Mouse (Mus musculus): ENCODE data around the gene Rnf181. TPM values are rescaled to one million over a fixed set of nuclear protein-coding genes. Genes with fewer than 3 reads are reported as not detected.
A peak's percentile ranks its signal among the peaks of the same experiment; 100 is the strongest.

Gene Rnf181
- polyA plus RNA-seq, 1 experiment: 95.8 TPM

- Histone ChIP-seq H3K27ac (ENCODE audit: insufficient read depth, low read length) (0 out of 2 replicates have a peak overlapping the region, but pooled peaks have one; percentile 37), H3K4me3 (replicated peaks; ENCODE audit: insufficient read depth, low read depth, low read length) (peak overlapping the region; percentile 84), H3K4me1 (ENCODE audit: control insufficient read depth, insufficient read depth, low read length) (peaks cover 13% of the 10 kb centered on the region), H3K27me3 (ENCODE audit: control insufficient read depth, insufficient read depth, low read length) (no peaks in the 10 kb centered on the region)
- 1% methylated on average over 42 of the region's 42 CpGs for WGBS
- TF ChIP-seq CTCF (IDR thresholded peaks at IDR 0.05; ENCODE audit: borderline replicate concordance, insufficient read depth, low read depth, low read length): no peak
- no peak for TF ChIP-seq POLR2A (IDR thresholded peaks at IDR 0.05; ENCODE audit: borderline replicate concordance, insufficient read depth, low read length)
- DNase-seq: no peak
Observed at GRCm38 (mm10) chr6:72344396-72345073, 22.2 kb downstream of the Rnf181 start.

- DNase-seq: no peak
- Histone ChIP-seq H3K27me3 (ENCODE audit: control insufficient read depth, insufficient read depth, low read length) (no peaks in the 10 kb centered on the region), H3K4me1 (ENCODE audit: control insufficient read depth, insufficient read depth, low read length) (no peaks in the 10 kb centered on the region; the same call in 1 of the 2 replicates), H3K4me3 (replicated peaks; ENCODE audit: insufficient read depth, low read depth, low read length) (no peak overlapping the region), H3K27ac (ENCODE audit: insufficient read depth, low read length) (no peak overlapping the region)
- 58% methylated on average over 2 of the region's 2 CpGs for WGBS
- no peak for TF ChIP-seq POLR2A (IDR thresholded peaks at IDR 0.05; ENCODE audit: borderline replicate concordance, insufficient read depth, low read length)
Observed at GRCm38 (mm10) chr6:72340481-72340880, 26.3 kb downstream of the Rnf181 start.

GRCm38 (mm10) chr6:72333111-72333510 lies 33.6 kb downstream of the Rnf181 start:
- no peaks in the 10 kb centered on the region for H3K4me1 ChIP-seq (ENCODE audit: control insufficient read depth, insufficient read depth, low read length)
- DNase-seq: no peak
- WGBS: 80% methylated on average over 5 of the region's 5 CpGs
- H3K4me3 ChIP-seq (replicated peaks; ENCODE audit: insufficient read depth, low read depth, low read length): no peak overlapping the region
- H3K27me3 ChIP-seq (ENCODE audit: control insufficient read depth, insufficient read depth, low read length): no peaks in the 10 kb centered on the region
- TF ChIP-seq CTCF (IDR thresholded peaks at IDR 0.05; ENCODE audit: borderline replicate concordance, insufficient read depth, low read depth, low read length) (no peak), POLR2A (IDR thresholded peaks at IDR 0.05; ENCODE audit: borderline replicate concordance, insufficient read depth, low read length) (no peak)
- no peak overlapping the region for H3K27ac ChIP-seq (ENCODE audit: insufficient read depth, low read length)

GRCm38 (mm10) chr6:72330133-72330532 lies 36.6 kb downstream of the Rnf181 start:
- Histone ChIP-seq H3K27me3 (ENCODE audit: control insufficient read depth, insufficient read depth, low read length) (no peaks in the 10 kb centered on the region), H3K4me1 (ENCODE audit: control insufficient read depth, insufficient read depth, low read length) (no peaks in the 10 kb centered on the region), H3K4me3 (replicated peaks; ENCODE audit: insufficient read depth, low read depth, low read length) (no peak overlapping the region), H3K27ac (ENCODE audit: insufficient read depth, low read length) (no peak overlapping the region)
- WGBS: 92% methylated on average over 4 of the region's 4 CpGs
- TF ChIP-seq CTCF (IDR thresholded peaks at IDR 0.05; ENCODE audit: borderline replicate concordance, insufficient read depth, low read depth, low read length) (no peak), POLR2A (IDR thresholded peaks at IDR 0.05; ENCODE audit: borderline replicate concordance, insufficient read depth, low read length) (no peak)
- DNase-seq: no peak

GRCm38 (mm10) chr6:72329019-72329418 lies 37.7 kb downstream of the Rnf181 start:
- WGBS: 94% methylated on average over 5 of the region's 5 CpGs
- Histone ChIP-seq H3K27ac (ENCODE audit: insufficient read depth, low read length) (no peak overlapping the region), H3K4me1 (ENCODE audit: control insufficient read depth, insufficient read depth, low read length) (no peaks in the 10 kb centered on the region), H3K4me3 (replicated peaks; ENCODE audit: insufficient read depth, low read depth, low read length) (no peak overlapping the region), H3K27me3 (ENCODE audit: control insufficient read depth, insufficient read depth, low read length) (no peaks in the 10 kb centered on the region)
- DNase-seq: no peak
- no peak for TF ChIP-seq CTCF (IDR thresholded peaks at IDR 0.05; ENCODE audit: borderline replicate concordance, insufficient read depth, low read depth, low read length)
- no peak for TF ChIP-seq POLR2A (IDR thresholded peaks at IDR 0.05; ENCODE audit: borderline replicate concordance, insufficient read depth, low read length)

GRCm38 (mm10) chr6:72326274-72326673 lies 40.5 kb downstream of the Rnf181 start:
- TF ChIP-seq CTCF (IDR thresholded peaks at IDR 0.05; ENCODE audit: borderline replicate concordance, insufficient read depth, low read depth, low read length) (peak; percentile 19; the same call in 1 of the 2 replicates), POLR2A (IDR thresholded peaks at IDR 0.05; ENCODE audit: borderline replicate concordance, insufficient read depth, low read length) (no peak)
- DNase-seq: no peak
- Histone ChIP-seq H3K4me1 (ENCODE audit: control insufficient read depth, insufficient read depth, low read length) (no peaks in the 10 kb centered on the region), H3K4me3 (replicated peaks; ENCODE audit: insufficient read depth, low read depth, low read length) (no peak overlapping the region), H3K27me3 (ENCODE audit: control insufficient read depth, insufficient read depth, low read length) (no peaks in the 10 kb centered on the region), H3K27ac (ENCODE audit: insufficient read depth, low read length) (no peak overlapping the region)
- 74% methylated on average over 6 of the region's 6 CpGs for WGBS

GRCm38 (mm10) chr6:72323786-72324508 lies 42.8 kb downstream of the Rnf181 start:
- WGBS: 91% methylated on average over 6 of the region's 6 CpGs
- no peaks in the 10 kb centered on the region for H3K27me3 ChIP-seq (ENCODE audit: control insufficient read depth, insufficient read depth, low read length)
- no peak overlapping the region for H3K27ac ChIP-seq (ENCODE audit: insufficient read depth, low read length)
- no peak overlapping the region for H3K4me3 ChIP-seq (replicated peaks; ENCODE audit: insufficient read depth, low read depth, low read length)
- no peaks in the 10 kb centered on the region for H3K4me1 ChIP-seq (ENCODE audit: control insufficient read depth, insufficient read depth, low read length)
- DNase-seq: no peak
- no peak for TF ChIP-seq POLR2A (IDR thresholded peaks at IDR 0.05; ENCODE audit: borderline replicate concordance, insufficient read depth, low read length)
- no peak for TF ChIP-seq CTCF (IDR thresholded peaks at IDR 0.05; ENCODE audit: borderline replicate concordance, insufficient read depth, low read depth, low read length)

- Histone ChIP-seq H3K4me3 (replicated peaks; ENCODE audit: insufficient read depth, low read depth, low read length) (no peak overlapping the region), H3K27me3 (ENCODE audit: control insufficient read depth, insufficient read depth, low read length) (no peaks in the 10 kb centered on the region), H3K27ac (ENCODE audit: insufficient read depth, low read length) (no peak overlapping the region), H3K4me1 (ENCODE audit: control insufficient read depth, insufficient read depth, low read length) (no peaks in the 10 kb centered on the region)
- TF ChIP-seq CTCF (IDR thresholded peaks at IDR 0.05; ENCODE audit: borderline replicate concordance, insufficient read depth, low read depth, low read length): no peak
- TF ChIP-seq POLR2A (IDR thresholded peaks at IDR 0.05; ENCODE audit: borderline replicate concordance, insufficient read depth, low read length): no peak
- 90% methylated on average over 3 of the region's 3 CpGs for WGBS
- no peak for DNase-seq
Observed at GRCm38 (mm10) chr6:72322936-72323335, 43.8 kb downstream of the Rnf181 start.

All from cerebellum, adult 2 months (tissue).